Mouse (Mus musculus): ENCODE results near the gene Ubxn11. TPM values are rescaled to one million over a fixed set of nuclear protein-coding genes. Genes with fewer than 3 reads are reported as not detected.

The Ubxn11 gene
- total and polyA plus RNA-seq, 2 experiments from 2014 or later = 4.9 to 11.2 TPM

DNA sequence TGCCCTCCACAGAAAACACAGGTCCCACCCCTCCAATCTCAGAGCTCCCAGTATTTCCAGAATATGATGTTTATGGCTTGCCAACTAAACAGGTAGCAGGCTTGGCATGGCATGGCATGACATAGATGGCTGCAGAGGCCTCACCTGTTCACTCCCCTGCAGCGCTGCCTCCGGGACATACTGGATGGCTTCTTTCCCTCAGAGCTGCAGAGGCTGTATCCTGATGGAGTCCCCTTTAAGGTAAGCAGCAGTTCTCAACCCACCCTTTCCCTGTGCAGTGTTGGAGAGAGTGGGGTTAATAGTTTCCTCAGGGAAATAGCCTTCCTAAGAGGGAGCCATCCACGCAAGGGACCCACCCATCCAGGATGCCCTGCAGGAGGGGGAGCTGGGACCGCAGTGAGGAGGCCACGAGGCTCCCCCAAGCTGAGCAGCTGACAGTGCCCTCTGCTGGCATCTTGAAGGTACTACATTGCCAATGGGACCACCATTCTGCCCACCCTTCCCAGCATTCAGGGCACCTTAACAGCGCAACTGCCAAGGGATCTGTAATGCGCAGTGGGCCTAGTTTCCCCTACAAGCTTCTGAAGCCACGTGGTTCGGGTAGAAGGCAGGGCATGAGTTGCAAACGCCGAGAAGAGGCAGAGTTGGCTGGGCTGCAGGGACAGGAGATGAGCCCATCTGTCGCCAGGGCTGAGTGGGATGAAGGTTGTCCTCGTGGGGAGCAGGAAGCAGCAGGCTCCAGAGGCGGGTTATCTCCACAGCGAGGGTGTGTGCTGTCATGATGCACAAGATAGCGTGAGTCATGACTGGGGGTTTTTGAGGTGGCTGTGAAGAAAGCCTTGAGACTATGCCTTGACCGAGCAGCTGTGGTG lies 21.5 kb downstream of the Ubxn11 start:
- ATAC-seq (ENCODE audit: low FRiP score) (no peak), DNase-seq (ENCODE audit: low spot score) (peak; percentile 61)
- H3K4me2 ChIP-seq (ENCODE audit: low read depth, low read length, poor library complexity, severe bottlenecking) = no peak overlapping the region
- H3K9ac ChIP-seq (replicated peaks; ENCODE audit: low read length, poor library complexity, severe bottlenecking) = no peak overlapping the region
- 0 out of 2 replicates have a peak, but pooled peaks cover 2% of the 10 kb centered on the region for H3K36me3 ChIP-seq (ENCODE audit: insufficient read depth, low read length)
- no peaks in the 10 kb centered on the region for H3K9me3 ChIP-seq (ENCODE audit: low read length)
- H3K27me3 ChIP-seq (ENCODE audit: insufficient read depth, low read length) = no peaks in the 10 kb centered on the region
- TF ChIP-seq CTCF (IDR thresholded peaks at IDR 0.05) = peak; percentile 92
- no peak overlapping the region for H3K4me3 ChIP-seq (ENCODE audit: low read depth, low read length)
- H3K27ac ChIP-seq (ENCODE audit: low read depth, low read length) = no peak overlapping the region
- WGBS = 26% methylated on average over 17 of the region's 17 CpGs
- peaks cover 11% of the 10 kb centered on the region; the same call in 1 of the 2 replicates for H3K4me1 ChIP-seq (ENCODE audit: insufficient read depth, low read length)

DNA sequence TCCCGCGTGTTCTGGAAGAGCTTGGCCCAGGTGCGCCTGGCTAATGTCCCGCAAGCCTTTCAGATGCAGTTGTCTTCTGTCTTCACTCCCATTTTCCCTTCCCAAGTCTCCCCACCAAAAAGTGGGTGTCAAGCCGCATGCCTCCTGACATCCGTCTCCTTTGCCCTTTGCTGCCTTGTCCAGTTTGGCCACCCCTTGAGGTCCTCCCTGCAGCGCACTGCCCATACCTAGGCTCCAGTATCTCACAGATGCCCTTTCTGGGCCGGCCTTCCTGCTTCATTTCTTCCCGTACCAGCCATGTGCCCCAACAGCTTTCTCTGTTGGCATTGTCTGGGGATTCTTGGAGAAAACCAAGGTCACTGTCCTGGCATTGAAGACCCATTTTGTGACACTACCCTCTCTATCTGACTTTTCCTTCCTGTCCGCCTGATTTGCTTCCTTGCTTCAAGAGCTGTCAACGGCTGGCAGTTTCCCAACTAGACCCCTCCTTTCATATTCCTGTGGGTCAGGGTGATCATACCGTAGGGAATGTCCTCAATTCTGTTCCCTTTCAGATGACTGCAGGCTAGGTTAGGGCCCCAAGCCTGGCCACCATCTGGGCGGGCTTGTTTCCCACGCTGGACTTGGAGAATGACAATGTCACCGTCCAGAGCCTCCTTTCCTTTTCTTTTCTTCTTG lies 23.2 kb downstream of the Ubxn11 start:
- 93% methylated on average over 15 of the region's 15 CpGs for WGBS
- Histone ChIP-seq H3K4me3 (ENCODE audit: low read depth, low read length) (no peak overlapping the region), H3K27me3 (ENCODE audit: insufficient read depth, low read length) (no peaks in the 10 kb centered on the region), H3K36me3 (ENCODE audit: insufficient read depth, low read length) (peaks cover 6% of the 10 kb centered on the region), H3K9ac (replicated peaks; ENCODE audit: low read length, poor library complexity, severe bottlenecking) (no peak overlapping the region), H3K4me2 (ENCODE audit: low read depth, low read length, poor library complexity, severe bottlenecking) (no peak overlapping the region), H3K4me1 (ENCODE audit: insufficient read depth, low read length) (peaks cover 13% of the 10 kb centered on the region; the same call in 1 of the 2 replicates), H3K27ac (ENCODE audit: low read depth, low read length) (no peak overlapping the region), H3K9me3 (ENCODE audit: low read length) (no peaks in the 10 kb centered on the region)
- no peak for TF ChIP-seq CTCF (IDR thresholded peaks at IDR 0.05)
- DNase-seq (ENCODE audit: low spot score) = no peak
- ATAC-seq (ENCODE audit: low FRiP score) = no peak

DNA sequence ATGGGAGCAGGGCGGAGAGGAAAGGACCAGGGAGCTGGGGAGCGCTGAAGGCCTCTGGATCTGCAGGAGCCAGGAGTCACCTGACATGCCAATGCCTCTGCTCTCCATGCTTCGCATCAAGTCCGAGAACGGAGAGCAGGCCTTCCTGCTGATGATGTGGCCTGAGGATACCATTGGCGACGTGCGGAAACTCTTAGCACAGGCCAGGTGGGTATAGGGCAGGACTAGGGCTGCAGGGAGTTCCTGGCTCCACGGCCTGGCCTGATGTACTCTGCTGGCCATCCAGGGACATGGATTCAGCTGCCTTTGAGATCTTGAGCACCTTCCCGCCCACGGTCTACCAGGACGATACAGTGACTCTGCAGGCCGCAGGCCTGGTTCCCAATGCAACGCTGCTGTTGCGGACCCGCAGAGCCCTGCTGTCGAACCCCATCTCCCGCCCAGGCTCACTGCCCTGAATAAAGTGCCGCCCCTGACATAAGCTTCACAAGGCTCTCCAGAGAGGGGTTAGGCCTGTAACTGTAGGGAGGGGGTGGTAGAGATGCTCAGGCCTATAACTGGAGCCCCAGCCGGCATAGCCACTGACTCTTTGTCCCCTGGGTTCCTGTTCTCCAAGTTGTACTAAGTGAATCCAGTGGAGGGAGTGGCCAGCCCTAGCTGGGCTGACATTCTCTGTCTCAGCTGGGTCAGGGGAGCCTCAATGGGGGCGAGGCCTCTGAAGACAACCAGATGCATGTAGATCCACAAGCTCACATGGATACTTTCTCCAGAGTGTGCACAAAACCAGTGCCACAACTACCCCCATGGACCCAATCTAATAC lies 24.1 kb downstream of the Ubxn11 start:
- H3K9ac ChIP-seq (replicated peaks; ENCODE audit: low read length, poor library complexity, severe bottlenecking) = 0 out of 2 replicates have a peak overlapping the region, but pooled peaks have one; percentile 24
- DNase-seq (ENCODE audit: low spot score) = no peak
- H3K27me3 ChIP-seq (ENCODE audit: insufficient read depth, low read length) = no peaks in the 10 kb centered on the region
- H3K4me3 ChIP-seq (ENCODE audit: low read depth, low read length) = no peak overlapping the region
- peaks cover 9% of the 10 kb centered on the region for H3K36me3 ChIP-seq (ENCODE audit: insufficient read depth, low read length)
- no peak for ATAC-seq (ENCODE audit: low FRiP score)
- TF ChIP-seq CTCF (IDR thresholded peaks at IDR 0.05) = no peak
- H3K4me2 ChIP-seq (ENCODE audit: low read depth, low read length, poor library complexity, severe bottlenecking) = no peak overlapping the region
- H3K9me3 ChIP-seq (ENCODE audit: low read length) = no peaks in the 10 kb centered on the region
- WGBS = 91% methylated on average over 21 of the region's 21 CpGs
- peaks cover 13% of the 10 kb centered on the region; the same call in 1 of the 2 replicates for H3K4me1 ChIP-seq (ENCODE audit: insufficient read depth, low read length)
- H3K27ac ChIP-seq (ENCODE audit: low read depth, low read length) = no peak overlapping the region

DNA sequence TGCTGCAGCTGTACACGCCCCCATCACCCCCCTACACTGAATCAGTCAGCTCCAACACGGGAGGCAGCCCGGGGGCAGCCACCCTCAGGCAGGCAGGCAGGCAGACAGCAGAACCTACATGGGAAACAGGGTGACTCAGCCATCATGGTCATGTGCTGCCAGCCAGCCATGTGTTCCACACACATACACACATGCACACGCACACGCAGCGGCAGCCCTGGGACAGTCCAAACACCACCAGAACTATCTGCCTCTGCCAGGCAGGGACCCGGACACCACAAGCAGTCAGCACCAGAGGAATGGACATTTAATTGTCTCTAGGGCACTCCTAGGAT lies 24.7 kb downstream of the Ubxn11 start:
- Histone ChIP-seq H3K36me3 (ENCODE audit: insufficient read depth, low read length) (peaks cover 9% of the 10 kb centered on the region), H3K4me1 (ENCODE audit: insufficient read depth, low read length) (peaks cover 13% of the 10 kb centered on the region; the same call in 1 of the 2 replicates), H3K27me3 (ENCODE audit: insufficient read depth, low read length) (no peaks in the 10 kb centered on the region), H3K4me2 (ENCODE audit: low read depth, low read length, poor library complexity, severe bottlenecking) (peak overlapping the region; percentile 77; the same call in 1 of the 2 replicates), H3K4me3 (ENCODE audit: low read depth, low read length) (no peak overlapping the region; the same call in 1 of the 2 replicates), H3K9ac (replicated peaks; ENCODE audit: low read length, poor library complexity, severe bottlenecking) (0 out of 2 replicates have a peak overlapping the region, but pooled peaks have one; percentile 24), H3K27ac (ENCODE audit: low read depth, low read length) (no peak overlapping the region), H3K9me3 (ENCODE audit: low read length) (no peaks in the 10 kb centered on the region)
- ATAC-seq (ENCODE audit: low FRiP score) = no peak
- 90% methylated on average over 7 of the region's 7 CpGs for whole genome bisulfite sequencing
- no peak for TF ChIP-seq CTCF (IDR thresholded peaks at IDR 0.05)
- no peak for DNase-seq (ENCODE audit: low spot score)

DNA sequence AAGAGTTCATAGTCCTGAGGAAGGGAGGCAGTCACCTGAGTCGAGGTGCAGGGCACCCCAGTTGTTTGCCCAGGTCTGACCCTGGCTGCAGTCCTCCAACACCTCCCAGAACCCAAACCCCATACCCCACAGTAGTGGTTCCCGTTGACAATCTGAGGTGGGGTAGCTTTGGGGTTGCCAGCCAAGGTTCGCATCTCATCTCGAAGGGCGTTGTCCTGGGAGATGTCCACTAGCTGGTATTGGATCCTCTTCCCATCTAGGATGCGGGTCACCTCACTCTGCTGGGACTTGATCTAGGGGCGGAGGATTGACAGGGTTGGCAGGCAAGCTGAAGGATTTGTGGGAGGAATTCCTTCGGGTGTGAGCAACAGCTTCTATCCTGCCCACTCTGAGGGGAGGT lies 25.4 kb downstream of the Ubxn11 start:
- Histone ChIP-seq H3K9me3 (ENCODE audit: low read length) (no peaks in the 10 kb centered on the region), H3K9ac (replicated peaks; ENCODE audit: low read length, poor library complexity, severe bottlenecking) (peak overlapping the region; percentile 75), H3K27me3 (ENCODE audit: insufficient read depth, low read length) (no peaks in the 10 kb centered on the region), H3K36me3 (ENCODE audit: insufficient read depth, low read length) (peaks cover 9% of the 10 kb centered on the region), H3K4me2 (ENCODE audit: low read depth, low read length, poor library complexity, severe bottlenecking) (peak overlapping the region; percentile 77), H3K27ac (ENCODE audit: low read depth, low read length) (peak overlapping the region; percentile 73; the same call in 1 of the 2 replicates), H3K4me3 (ENCODE audit: low read depth, low read length) (peak overlapping the region; percentile 71), H3K4me1 (ENCODE audit: insufficient read depth, low read length) (peaks cover 13% of the 10 kb centered on the region; the same call in 1 of the 2 replicates)
- TF ChIP-seq CTCF (IDR thresholded peaks at IDR 0.05) = no peak
- 56% methylated on average over 8 of the region's 8 CpGs for WGBS
- ATAC-seq (ENCODE audit: low FRiP score) (no peak), DNase-seq (ENCODE audit: low spot score) (no peak)
